In the genomic region with DNA sequence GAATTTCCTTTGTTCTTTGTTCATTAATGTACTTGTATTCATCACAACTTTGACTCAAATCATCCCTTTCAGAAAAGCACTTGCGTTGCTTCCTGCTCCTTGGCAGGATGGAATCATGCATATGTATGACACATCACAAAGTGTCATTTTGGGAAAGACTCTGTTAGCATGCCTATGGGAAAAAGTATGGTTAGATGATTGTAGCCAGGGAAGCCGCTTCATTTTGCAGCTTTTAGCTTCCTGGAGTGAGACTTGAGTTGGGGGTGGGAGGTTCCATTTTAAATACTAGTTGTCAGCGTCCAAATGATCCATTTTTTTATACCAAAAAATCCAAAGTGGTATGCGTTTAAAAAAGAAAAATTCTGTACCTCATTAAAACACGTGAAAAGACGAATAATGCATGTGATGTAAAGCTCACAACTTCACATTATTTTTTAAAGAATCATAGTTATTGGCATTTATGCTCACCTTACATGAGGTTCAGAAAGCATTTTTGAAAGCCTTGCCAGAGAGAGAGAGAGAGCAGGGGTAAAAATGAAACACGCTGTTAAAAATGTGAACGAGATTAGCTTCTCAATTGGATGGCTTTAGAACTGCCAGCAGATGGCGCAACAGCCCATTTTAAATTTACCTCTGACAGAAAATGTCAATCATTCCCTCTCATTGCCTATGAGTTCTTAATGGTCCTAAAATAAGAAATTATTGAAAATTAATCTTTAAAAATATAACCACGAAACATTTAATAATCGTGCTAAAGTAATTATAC, we compare ENCODE assay signal across 8 mouse cellular contexts. TPM values are rescaled to one million over a fixed set of nuclear protein-coding genes. Genes with fewer than 3 reads are reported as not detected.
A peak's percentile ranks its signal among the peaks of the same experiment; 100 is the strongest.
DNase-seq lines count a peak whose midpoint lies in the region; ATAC-seq and TF ChIP-seq lines count a peak whose summit lies in the region.

No protein-coding gene starts in this region.

- no peak overlapping the region for H3K4me3 ChIP-seq in embryonic fibroblast, embryonic 13.5 days (ENCODE audit: insufficient read depth, low read length)
- H3K4me3 ChIP-seq in hindbrain, embryonic 14.5 days (replicated peaks; ENCODE audit: low read length): no peak overlapping the region
- H3K4me3 ChIP-seq in limb, embryonic 10.5 days: no peak overlapping the region

- H3K27ac ChIP-seq in embryonic fibroblast, embryonic 13.5 days (ENCODE audit: insufficient read depth, low read length): peak overlapping the region; percentile 26; the same call in 1 of the 2 replicates
- H3K27ac ChIP-seq in hindbrain, embryonic 14.5 days: no peak overlapping the region
- H3K27ac ChIP-seq in limb, embryonic 10.5 days: no peak overlapping the region

- H3K4me1 ChIP-seq in embryonic fibroblast, embryonic 13.5 days (ENCODE audit: control insufficient read depth, insufficient read depth, low read length): peaks cover 2% of the 10 kb centered on the region
- H3K4me1 ChIP-seq in hindbrain, embryonic 14.5 days (replicated peaks; ENCODE audit: control insufficient read depth, insufficient read depth, low read length): 0 out of 2 replicates have a peak, but pooled peaks cover 6% of the 10 kb centered on the region
- no peaks in the 10 kb centered on the region for H3K4me1 ChIP-seq in limb, embryonic 10.5 days

- no peak for TF ChIP-seq POLR2A in embryonic fibroblast, embryonic 13.5 days (IDR thresholded peaks at IDR 0.05; ENCODE audit: low read depth, low read length)

- ATAC-seq in hindbrain, embryonic 14.5 days (ENCODE audit: low FRiP score): peak; percentile 48; the same call in 1 of the 2 replicates
- no peak for ATAC-seq in monocyte, adult 5-6 weeks (replicated peaks; ENCODE audit: insufficient number of reproducible peaks, low FRiP score, low TSS enrichment, poor library complexity, severe bottlenecking)

- H3K36me3 ChIP-seq in hindbrain, embryonic 14.5 days (replicated peaks; ENCODE audit: control insufficient read depth, insufficient read depth): no peaks in the 10 kb centered on the region
- H3K36me3 ChIP-seq in limb, embryonic 10.5 days: no peaks in the 10 kb centered on the region

- 0 out of 2 replicates have a peak overlapping the region, but pooled peaks have one; percentile 11 for H3K9ac ChIP-seq in hindbrain, embryonic 14.5 days

- 27% methylated on average over 11 of the region's 11 CpGs for WGBS in hindbrain, embryonic 14.5 days
- 42% methylated on average over 11 of the region's 11 CpGs for WGBS in limb, embryonic 10.5 days

- peak overlapping the region; percentile 38 for H3K4me2 ChIP-seq in hindbrain, embryonic 14.5 days (replicated peaks)

- TF ChIP-seq CTCF in embryonic fibroblast, embryonic 13.5 days (IDR thresholded peaks at IDR 0.05; ENCODE audit: borderline replicate concordance, insufficient read depth, low read length): no peak

- DNase-seq in right cerebral cortex, adult 18-20 months: peak; percentile 47
- DNase-seq in right cerebral cortex, postnatal 25 days: no peak
- peak; percentile 20 for DNase-seq in adrenal gland, adult 2 months
- peak; percentile 84 for DNase-seq in hindbrain, embryonic 14.5 days (ENCODE audit: low spot score)
- DNase-seq in limb, embryonic 10.5 days (ENCODE audit: low spot score): peak; percentile 48
- DNase-seq in neural tube, embryonic 10.5 days (ENCODE audit: extremely low spot score, low spot score): peak; percentile 21

- no peaks in the 10 kb centered on the region for H3K27me3 ChIP-seq in hindbrain, embryonic 14.5 days (ENCODE audit: control insufficient read depth, insufficient read depth, low read length)
- no peaks in the 10 kb centered on the region for H3K27me3 ChIP-seq in limb, embryonic 10.5 days (ENCODE audit: low read depth, poor library complexity, severe bottlenecking)

- H3K9me3 ChIP-seq in hindbrain, embryonic 14.5 days (ENCODE audit: control insufficient read depth, low read length): no peaks in the 10 kb centered on the region
- no peaks in the 10 kb centered on the region for H3K9me3 ChIP-seq in limb, embryonic 10.5 days (replicated peaks)

RNA-seq across cellular contexts. Expression of gene Akr1e1, which starts 57.6 kb away (rescaled TPM):
- 10 to 100 TPM; 25.9 to 35.1 TPM for total RNA-seq in adrenal gland, adult 2 months (2021)
- polyA plus RNA-seq in adrenal gland, adult 2 months (2012; rRNA removed): 0.68 and 0.81 TPM in 2 replicates
- 28.6 and 32.0 TPM in 2 replicates for polyA plus RNA-seq in embryonic fibroblast, embryonic 13.5 days (2011; ENCODE audit: insufficient read length, low read depth, missing spikeins)
- polyA plus RNA-seq in hindbrain, embryonic 14.5 days (2014; fragmentation: Nextera tagmentation; extraction: Ambion mirVana): 37.8 and 38.2 TPM in 2 replicates
- 42.2 and 47.5 TPM in 2 replicates for polyA plus RNA-seq in limb, embryonic 10.5 days (2016; fragmentation: Nextera tagmentation; extraction: Ambion mirVana)
- 1.8 to 10.7 TPM (median 3.5 TPM) in 3 replicates for total RNA-seq in monocyte, adult 5-6 weeks (2017)

Comparison
In these comparisons a context has a peak if more than half of its experiments do, and no peak if none do; other contexts are left out.
1. RNA of gene Akr1e1, which starts 57.6 kb away (polyA plus RNA-seq): 42.2 to 47.5 TPM in limb, embryonic 10.5 days, 37.8 to 38.2 TPM in hindbrain, embryonic 14.5 days and 28.6 to 32.0 TPM in embryonic fibroblast, embryonic 13.5 days; 0.68 to 0.81 TPM in adrenal gland, adult 2 months; every median in the first group is over 10 times any median in the second.